Mouse (Mus musculus): ENCODE data around the gene Rfc5.
A peak's percentile ranks its signal among the peaks of the same experiment; 100 is the strongest.
"Not testable (repeated sequence)": the region's sequence is repeated elsewhere in the genome, so short reads cannot be mapped to it uniquely, and the experiment has no call there.

The Rfc5 gene

DNA sequence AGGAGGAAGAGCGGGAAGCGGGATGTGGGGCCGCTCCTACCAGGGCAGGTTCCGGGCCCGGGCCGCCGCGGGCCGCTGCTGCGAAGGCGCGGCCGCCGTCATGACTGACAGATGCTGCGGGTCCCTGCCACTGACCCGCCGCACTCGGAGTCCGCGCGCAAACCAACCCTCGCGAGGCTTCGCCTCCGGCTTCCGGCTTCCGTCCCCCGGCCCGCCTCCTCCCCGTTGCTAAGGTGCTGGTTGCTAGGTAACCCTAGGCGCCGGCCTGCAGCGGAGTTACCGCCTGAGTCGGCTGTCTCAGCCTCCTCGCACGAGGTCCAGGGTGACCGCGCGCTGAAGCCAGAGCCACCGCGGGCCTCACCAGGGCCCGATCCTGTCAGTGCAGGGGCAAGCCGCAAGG, at the start of gene Rfc5:
TSS of gene Rfc5 (minus strand) at position 171 of the 400 bp plus-strand sequence.
- DNase-seq: peak; percentile 93

GRCm38 (mm10) chr5:117433501-117433900, 44.7 kb upstream of the Rfc5 start:
- DNase-seq: not testable (repeated sequence)

GRCm38 (mm10) chr5:117417442-117417841, 28.6 kb upstream of the Rfc5 start:
- DNase-seq: no peak

- DNase-seq: no peak
Observed at GRCm38 (mm10) chr5:117415011-117415912, 26.4 kb upstream of the Rfc5 start.

- no peak for DNase-seq
Observed at GRCm38 (mm10) chr5:117414611-117415010, 25.8 kb upstream of the Rfc5 start.

- peak; percentile 72 for DNase-seq
Observed at GRCm38 (mm10) chr5:117413507-117414501, 25.0 kb upstream of the Rfc5 start, which contains the start of gene Ksr2. Gene Ksr2 (plus strand): TSS chr5:117414000.

DNA sequence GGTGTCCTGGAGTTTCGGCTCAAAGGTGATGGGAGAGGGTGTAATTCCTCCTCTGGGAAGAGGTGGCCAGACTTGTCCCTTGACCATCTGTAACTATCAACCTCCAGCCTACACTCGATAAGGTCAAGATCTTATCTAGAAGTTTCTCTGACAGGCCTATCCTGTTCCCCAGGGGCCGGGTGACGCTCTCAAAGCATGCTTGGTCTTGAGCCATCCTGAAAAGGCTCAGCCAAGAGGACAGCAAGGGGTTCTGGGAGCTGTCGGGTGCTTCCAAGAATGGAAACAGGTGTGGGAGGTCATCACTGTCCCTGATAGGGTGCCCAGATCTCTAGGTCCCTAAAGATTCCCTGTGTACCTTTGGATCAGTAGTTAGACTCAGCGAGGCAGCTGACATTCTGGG, 20.5 kb upstream of the Rfc5 start:
- no peak for DNase-seq

DNA sequence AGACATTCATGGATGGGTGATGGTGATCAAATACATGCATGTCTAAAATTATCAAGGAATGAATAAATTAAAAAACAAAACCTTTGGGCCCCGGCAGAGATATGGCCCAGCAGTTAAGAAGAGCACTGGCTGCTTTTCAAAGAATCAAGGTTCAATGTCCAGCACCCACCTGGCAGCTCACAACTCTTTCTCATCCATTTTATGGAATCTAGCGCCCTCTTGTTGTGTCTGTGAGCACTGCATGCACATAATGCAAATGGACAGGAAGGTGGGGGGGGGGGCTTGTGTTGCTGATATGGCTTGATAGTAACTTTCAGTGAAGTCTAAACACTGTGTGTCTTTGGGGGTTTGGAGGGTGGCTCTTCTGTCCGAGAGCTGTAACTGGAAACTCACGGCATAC, 19.4 kb upstream of the Rfc5 start:
- no peak for DNase-seq

GRCm38 (mm10) chr5:117404671-117405070, 15.8 kb upstream of the Rfc5 start:
- not testable (repeated sequence) for DNase-seq

DNA sequence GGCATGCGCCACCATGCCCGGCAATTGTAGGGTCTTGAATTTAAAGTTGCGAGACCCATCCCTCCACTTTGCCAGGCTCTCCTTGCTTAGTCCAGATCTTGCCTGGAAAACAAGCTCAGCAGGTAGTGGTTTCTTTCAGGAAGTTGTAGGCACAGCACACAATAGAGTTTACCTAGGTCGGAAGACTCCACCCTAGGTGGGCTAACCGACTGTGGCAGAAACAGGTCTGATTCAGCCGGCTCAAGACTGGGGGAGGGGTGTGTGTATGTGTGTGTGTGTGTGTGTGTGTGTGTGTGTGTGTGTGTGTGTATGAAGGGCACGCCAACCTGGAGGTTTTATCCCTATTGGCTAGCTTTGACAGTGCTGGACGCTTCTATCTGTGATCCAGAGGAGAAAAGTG, 14.8 kb upstream of the Rfc5 start:
- no peak for DNase-seq

DNA sequence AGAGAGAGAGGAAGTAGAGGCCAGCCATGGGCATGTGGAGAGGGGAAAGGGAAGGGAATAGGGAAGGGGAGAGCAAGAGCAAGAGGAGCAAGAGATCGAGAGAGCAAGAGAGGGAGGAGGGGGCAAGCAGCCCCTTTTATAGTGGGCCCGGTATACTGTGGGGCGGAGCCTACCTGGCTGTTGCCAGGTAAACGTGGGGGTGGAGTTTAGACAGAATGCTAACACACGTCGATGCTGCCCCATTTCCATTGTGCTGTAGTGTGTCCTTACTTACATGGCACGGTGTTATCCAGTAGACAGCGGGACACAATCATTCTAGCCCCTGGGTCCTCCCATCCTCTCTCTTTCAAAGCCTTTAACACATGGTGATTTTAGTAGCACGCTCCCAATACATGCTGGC, 10.4 kb upstream of the Rfc5 start:
- no peak for DNase-seq

DNA sequence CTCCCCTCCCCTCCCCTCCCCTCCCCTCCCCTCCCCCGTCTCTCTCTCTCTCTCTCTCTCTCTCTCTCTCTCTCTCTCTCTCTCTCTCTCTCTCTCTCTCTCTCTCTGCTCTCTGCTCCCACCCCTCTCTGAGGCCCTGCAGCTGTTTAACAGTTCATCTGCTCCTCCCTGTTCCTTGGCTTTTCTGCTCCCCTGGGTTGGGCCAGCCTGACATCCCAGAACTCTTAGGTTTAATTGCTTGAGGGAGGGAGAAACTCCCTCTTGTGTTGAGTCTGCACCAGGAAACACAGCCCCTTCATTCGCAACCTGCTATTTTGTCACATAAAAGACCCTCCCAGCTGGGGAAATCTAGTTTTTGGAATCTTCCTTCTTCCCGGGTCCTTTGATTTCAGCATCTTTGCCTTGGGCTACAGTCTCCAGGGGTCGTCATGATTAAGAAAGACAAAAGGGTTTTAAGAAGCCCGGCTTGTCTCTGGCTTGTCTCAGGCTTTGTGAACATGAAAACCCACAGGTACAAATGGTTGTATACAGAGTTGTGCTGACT, 9.2 kb upstream of the Rfc5 start:
- DNase-seq: no peak

DNA sequence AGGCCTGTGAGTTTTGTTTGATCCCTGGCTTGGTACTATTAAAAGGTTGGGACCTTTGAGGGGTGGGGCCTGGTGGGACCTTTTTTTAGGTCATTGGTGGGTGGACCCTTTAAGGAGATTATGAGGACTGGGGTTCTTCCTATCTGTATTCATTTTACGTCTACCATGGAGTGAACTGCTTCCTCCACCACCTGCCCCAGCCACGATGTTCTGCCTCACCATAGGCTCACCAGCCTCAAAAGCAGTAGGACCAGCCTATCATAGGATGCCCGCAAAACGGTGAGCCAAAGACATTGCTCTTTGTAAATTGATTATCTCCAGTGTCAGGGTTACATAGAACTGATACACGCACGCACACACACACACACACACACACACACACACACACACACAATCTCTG, 8.5 kb upstream of the Rfc5 start:
- DNase-seq: no peak

DNA sequence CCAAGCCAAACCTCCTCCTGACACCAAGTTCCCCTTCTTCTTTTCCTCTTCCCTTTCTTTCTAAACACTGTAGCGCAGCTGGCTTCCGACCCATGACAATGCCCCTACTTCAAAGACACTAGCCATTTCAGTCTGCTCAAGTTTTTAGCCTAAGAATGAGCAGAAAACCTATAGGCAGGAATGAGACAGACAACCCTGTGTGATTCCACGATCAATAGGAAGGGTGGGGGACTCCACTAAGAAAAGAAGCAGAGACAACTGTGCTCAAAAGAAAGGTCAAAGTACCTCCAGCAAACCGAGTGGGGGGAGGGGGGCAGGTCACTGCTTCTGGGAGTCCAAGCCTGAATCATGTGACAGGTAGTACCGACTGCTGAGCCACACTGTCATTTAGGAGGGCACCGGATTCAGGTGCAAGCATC, 7.8 kb upstream of the Rfc5 start:
- no peak for DNase-seq

GRCm38 (mm10) chr5:117395834-117396233, 7.0 kb upstream of the Rfc5 start:
- no peak for DNase-seq

- DNase-seq: no peak
Observed at GRCm38 (mm10) chr5:117390895-117391294, 2.0 kb upstream of the Rfc5 start.

- DNase-seq: no peak
Observed at GRCm38 (mm10) chr5:117388296-117388751, 523 bp downstream of the Rfc5 start.

GRCm38 (mm10) chr5:117383198-117383597, 5.6 kb downstream of the Rfc5 start:
- no peak for DNase-seq

GRCm38 (mm10) chr5:117381785-117382184, 7.1 kb downstream of the Rfc5 start:
- no peak for DNase-seq

DNA sequence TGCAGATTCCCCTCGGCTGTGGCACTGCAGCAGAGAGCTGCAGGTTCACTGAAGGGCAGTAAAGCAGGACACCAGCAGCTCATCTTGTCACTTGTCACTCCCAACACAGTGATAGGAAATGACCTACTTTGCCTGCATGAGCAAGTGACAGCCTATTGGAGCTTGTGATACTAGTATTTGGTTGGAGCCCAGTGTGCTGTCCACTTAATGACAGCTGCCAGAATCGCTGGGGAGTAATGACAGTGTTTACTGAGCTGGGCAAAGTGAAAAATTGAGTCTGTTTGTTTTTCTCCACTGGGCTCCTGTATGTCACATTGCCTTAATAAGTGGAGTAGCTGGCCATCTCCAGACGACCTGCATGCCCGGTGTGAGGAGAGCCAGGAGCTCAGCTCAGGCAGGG, 8.6 kb downstream of the Rfc5 start:
- no peak for DNase-seq

GRCm38 (mm10) chr5:117377731-117378130, 11.1 kb downstream of the Rfc5 start:
- not testable (repeated sequence) for DNase-seq

DNA sequence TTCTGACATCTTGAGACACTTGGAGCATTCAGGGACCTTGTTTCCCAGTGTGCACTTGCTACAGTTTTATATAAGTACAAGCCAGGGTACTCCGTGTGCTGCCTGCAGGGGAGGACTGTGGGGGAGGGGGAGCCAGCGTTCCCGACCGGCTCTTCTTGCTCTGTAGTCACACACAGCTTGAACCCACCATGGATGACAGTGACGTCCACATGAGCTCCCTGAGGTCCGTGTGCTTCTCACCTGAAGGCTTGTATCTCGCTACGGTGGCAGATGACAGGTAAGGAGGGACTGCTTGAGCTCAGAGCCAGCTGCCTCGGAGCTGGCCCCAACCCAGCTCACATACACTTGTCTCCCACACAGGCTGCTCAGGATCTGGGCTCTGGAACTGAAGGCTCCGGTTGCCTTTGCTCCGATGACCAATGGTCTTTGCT, 12.5 kb downstream of the Rfc5 start:
- DNase-seq: peak; percentile 37
